Mouse (Mus musculus): Measurements from ENCODE around the gene Defb22. TPM values are rescaled to one million over a fixed set of nuclear protein-coding genes. Genes with fewer than 3 reads are reported as not detected.

The Defb22 gene
- polyA plus RNA-seq (2014; fragmentation: Nextera tagmentation; extraction: Ambion mirVana): not detected in 2 replicates

DNA sequence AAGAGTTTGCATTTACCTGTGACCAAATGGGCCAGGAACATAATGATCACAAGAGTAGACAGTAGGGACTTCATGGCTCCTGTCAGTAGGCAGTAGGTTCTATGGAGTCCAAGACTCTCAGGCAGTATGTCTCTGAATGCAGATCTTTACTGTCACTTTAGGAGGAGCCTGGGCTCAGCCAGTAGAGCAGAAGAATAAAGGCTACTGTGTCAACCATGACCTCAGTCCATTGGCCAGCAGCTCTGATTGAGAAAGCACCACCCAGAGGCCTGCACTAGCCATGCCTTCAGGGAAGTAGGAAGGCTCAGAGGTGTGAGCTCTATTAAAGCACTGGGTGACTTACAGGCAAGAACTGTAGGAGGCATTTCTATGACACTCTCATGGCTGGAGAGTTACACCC, at the start of gene Defb22:
Gene Defb22, minus strand, starts transcription at position 101 of the 400 bp plus-strand sequence.
- Histone ChIP-seq H3K4me1 (replicated peaks; ENCODE audit: control insufficient read depth, insufficient read depth, low read length) (no peaks in the 10 kb centered on the region), H3K27ac (ENCODE audit: low read depth, low read length) (no peak within 1 kb of the TSS), H3K27me3 (ENCODE audit: control insufficient read depth, insufficient read depth, low read length) (no peaks in the 10 kb centered on the region), H3K4me2 (ENCODE audit: low read depth, low read length, severe bottlenecking) (no peak within 1 kb of the TSS), H3K9me3 (ENCODE audit: control insufficient read depth, low read length) (no peaks in the 10 kb centered on the region), H3K9ac (ENCODE audit: low read length) (no peak within 1 kb of the TSS), H3K4me3 (ENCODE audit: low read depth, low read length) (no peak within 1 kb of the TSS), H3K36me3 (ENCODE audit: control insufficient read depth, insufficient read depth, low read length) (no peaks in the 10 kb centered on the region)
- DNase-seq (ENCODE audit: low spot score): no peak
- ATAC-seq (replicated peaks; ENCODE audit: low FRiP score): no peak

DNA sequence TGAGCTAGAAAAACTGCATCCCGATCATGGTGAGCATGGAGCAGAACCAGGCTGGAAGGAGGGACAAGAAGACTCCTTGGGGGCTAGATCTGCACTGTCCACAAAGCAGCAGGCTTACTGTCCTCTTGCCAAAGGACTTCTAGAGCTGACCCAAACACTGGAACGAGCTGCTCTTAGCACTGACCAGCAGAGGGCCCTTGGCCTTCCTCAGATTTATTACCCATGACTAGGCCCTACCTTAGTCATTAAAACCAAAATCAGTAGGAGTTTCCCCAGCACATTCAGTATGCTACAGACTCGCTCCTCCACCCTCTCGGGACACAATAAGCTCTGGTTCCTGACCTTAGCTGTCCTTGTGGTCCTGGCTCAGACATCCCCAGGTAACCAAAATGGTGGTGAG, 28.0 kb upstream of the Defb22 start, which contains the start of gene Defb28:
Gene Defb28, plus strand, starts transcription at position 275 of the 400 bp plus-strand sequence.
- Histone ChIP-seq H3K4me3 (ENCODE audit: low read depth, low read length) (no peak within 1 kb of the TSS), H3K4me1 (replicated peaks; ENCODE audit: control insufficient read depth, insufficient read depth, low read length) (no peaks in the 10 kb centered on the region), H3K27me3 (ENCODE audit: control insufficient read depth, insufficient read depth, low read length) (no peaks in the 10 kb centered on the region), H3K9me3 (ENCODE audit: control insufficient read depth, low read length) (no peaks in the 10 kb centered on the region), H3K36me3 (ENCODE audit: control insufficient read depth, insufficient read depth, low read length) (no peaks in the 10 kb centered on the region), H3K4me2 (ENCODE audit: low read depth, low read length, severe bottlenecking) (no peak within 1 kb of the TSS), H3K27ac (ENCODE audit: low read depth, low read length) (no peak within 1 kb of the TSS), H3K9ac (ENCODE audit: low read length) (no peak within 1 kb of the TSS)
- DNase-seq (ENCODE audit: low spot score) (no peak), ATAC-seq (replicated peaks; ENCODE audit: low FRiP score) (no peak)
- 79% methylated on average over 4 of the region's 4 CpGs for WGBS

DNA sequence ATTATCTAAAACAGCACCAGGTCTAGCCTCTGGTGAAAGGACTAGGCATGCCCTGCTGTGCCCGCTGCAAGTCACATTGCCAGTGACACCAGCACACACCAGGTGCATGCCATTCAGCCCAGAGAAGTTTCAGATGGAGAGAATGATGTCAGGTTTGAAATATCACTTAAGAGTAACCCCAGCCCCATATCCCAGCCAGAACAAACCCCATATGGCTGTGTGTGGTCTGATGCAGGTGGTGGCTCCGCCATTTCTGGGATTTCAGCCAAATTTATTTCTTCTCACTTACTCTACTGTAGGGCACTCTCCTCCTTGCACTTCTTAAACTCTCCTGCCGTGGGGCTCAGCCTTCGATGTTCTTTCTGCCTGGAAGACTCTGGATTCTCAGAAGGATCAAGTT, 26.1 kb upstream of the Defb22 start:
- WGBS: 86% methylated on average over 4 of the region's 4 CpGs
- no peak for DNase-seq (ENCODE audit: low spot score)
- H3K4me3 ChIP-seq (ENCODE audit: low read depth, low read length): no peak overlapping the region
- no peak overlapping the region for H3K4me2 ChIP-seq (ENCODE audit: low read depth, low read length, severe bottlenecking)
- H3K4me1 ChIP-seq (replicated peaks; ENCODE audit: control insufficient read depth, insufficient read depth, low read length): no peaks in the 10 kb centered on the region
- H3K27me3 ChIP-seq (ENCODE audit: control insufficient read depth, insufficient read depth, low read length): no peaks in the 10 kb centered on the region
- ATAC-seq (replicated peaks; ENCODE audit: low FRiP score): no peak
- no peaks in the 10 kb centered on the region for H3K36me3 ChIP-seq (ENCODE audit: control insufficient read depth, insufficient read depth, low read length)
- no peak overlapping the region for H3K27ac ChIP-seq (ENCODE audit: low read depth, low read length)
- H3K9ac ChIP-seq (ENCODE audit: low read length): no peak overlapping the region
- no peaks in the 10 kb centered on the region for H3K9me3 ChIP-seq (ENCODE audit: control insufficient read depth, low read length)

DNA sequence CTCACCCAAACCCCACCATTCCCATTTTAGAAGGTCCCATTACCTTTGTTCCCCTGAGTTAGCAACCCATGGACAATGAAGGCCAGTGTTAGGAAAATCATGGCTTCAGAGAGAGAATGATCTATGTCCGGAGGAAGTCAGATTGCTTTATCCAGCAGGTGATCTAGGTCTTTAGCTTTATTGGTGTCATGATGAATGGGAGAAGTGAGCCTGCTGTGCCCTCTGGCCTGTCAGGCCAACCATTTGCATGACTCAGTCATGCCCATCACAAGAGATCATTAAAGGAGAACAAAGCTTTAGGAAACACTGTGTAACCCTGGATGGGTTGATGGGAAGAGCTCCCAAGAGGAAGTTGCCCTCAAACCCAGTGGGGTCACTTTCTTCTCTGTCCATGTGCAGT, 21.7 kb upstream of the Defb22 start, which contains the start of gene Defb26:
Gene Defb26, minus strand, starts transcription at position 101 of the 400 bp plus-strand sequence.
- no peaks in the 10 kb centered on the region for H3K9me3 ChIP-seq (ENCODE audit: control insufficient read depth, low read length)

DNA sequence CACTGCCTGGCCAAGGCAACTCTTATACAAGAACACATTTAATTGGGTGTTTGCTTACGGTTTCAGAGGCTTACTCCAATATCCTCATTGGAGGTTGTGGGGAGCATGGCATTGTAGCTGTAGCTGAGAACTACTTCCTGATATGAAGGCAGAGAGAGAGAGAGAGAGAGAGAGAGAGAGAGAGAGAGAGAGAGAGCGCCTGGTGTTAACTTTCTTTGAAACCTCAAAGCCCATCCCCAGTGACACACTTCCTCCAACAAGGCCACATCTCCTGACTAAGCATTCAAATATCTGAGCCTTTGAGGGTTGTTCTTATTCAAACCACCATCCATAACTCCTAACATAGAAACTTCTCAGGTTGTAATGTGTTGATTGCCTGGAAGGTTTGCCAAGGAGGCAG, 14.0 kb upstream of the Defb22 start:
- 84% methylated on average over 2 of the region's 2 CpGs for WGBS
- Histone ChIP-seq H3K9me3 (ENCODE audit: control insufficient read depth, low read length) (no peaks in the 10 kb centered on the region), H3K36me3 (ENCODE audit: control insufficient read depth, insufficient read depth, low read length) (no peaks in the 10 kb centered on the region), H3K4me1 (replicated peaks; ENCODE audit: control insufficient read depth, insufficient read depth, low read length) (no peaks in the 10 kb centered on the region), H3K4me3 (ENCODE audit: low read depth, low read length) (no peak overlapping the region), H3K27me3 (ENCODE audit: control insufficient read depth, insufficient read depth, low read length) (no peaks in the 10 kb centered on the region), H3K4me2 (ENCODE audit: low read depth, low read length, severe bottlenecking) (no peak overlapping the region), H3K27ac (ENCODE audit: low read depth, low read length) (no peak overlapping the region), H3K9ac (ENCODE audit: low read length) (no peak overlapping the region)
- ATAC-seq (replicated peaks; ENCODE audit: low FRiP score) (no peak), DNase-seq (ENCODE audit: low spot score) (no peak)

More for the DNA sequence above, 21.7 kb upstream of the Defb22 start, which contains the start of gene Defb26:
- WGBS: 83% methylated on average over 1 of the region's 1 CpGs
- no peak for ATAC-seq (replicated peaks; ENCODE audit: low FRiP score)
- Histone ChIP-seq H3K27ac (ENCODE audit: low read depth, low read length) (no peak within 1 kb of the TSS), H3K4me1 (replicated peaks; ENCODE audit: control insufficient read depth, insufficient read depth, low read length) (no peaks in the 10 kb centered on the region), H3K4me2 (ENCODE audit: low read depth, low read length, severe bottlenecking) (no peak within 1 kb of the TSS), H3K4me3 (ENCODE audit: low read depth, low read length) (no peak within 1 kb of the TSS), H3K9ac (ENCODE audit: low read length) (no peak within 1 kb of the TSS), H3K36me3 (ENCODE audit: control insufficient read depth, insufficient read depth, low read length) (no peaks in the 10 kb centered on the region), H3K27me3 (ENCODE audit: control insufficient read depth, insufficient read depth, low read length) (no peaks in the 10 kb centered on the region)
- no peak for DNase-seq (ENCODE audit: low spot score)

DNA sequence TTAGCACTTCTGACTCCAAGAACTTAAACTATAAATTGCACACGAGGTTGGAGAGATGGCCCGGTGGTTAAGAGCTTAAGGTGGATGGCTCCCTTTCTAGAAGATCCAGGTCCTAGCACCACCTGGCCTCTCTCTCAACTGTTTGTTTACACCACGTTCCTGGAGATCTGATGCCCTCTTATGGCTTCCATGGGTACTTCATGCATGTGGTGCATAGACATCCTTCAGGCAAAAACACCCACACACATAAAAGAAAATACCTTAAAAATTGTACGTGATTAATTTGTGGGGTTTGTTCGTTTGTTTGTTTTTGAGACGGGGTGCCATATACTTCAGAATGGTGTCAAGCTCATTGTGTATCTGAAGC, 10.9 kb upstream of the Defb22 start:
- Histone ChIP-seq H3K4me1 (replicated peaks; ENCODE audit: control insufficient read depth, insufficient read depth, low read length) (no peaks in the 10 kb centered on the region), H3K27ac (ENCODE audit: low read depth, low read length) (no peak overlapping the region), H3K9me3 (ENCODE audit: control insufficient read depth, low read length) (no peaks in the 10 kb centered on the region), H3K27me3 (ENCODE audit: control insufficient read depth, insufficient read depth, low read length) (no peaks in the 10 kb centered on the region), H3K4me2 (ENCODE audit: low read depth, low read length, severe bottlenecking) (no peak overlapping the region), H3K9ac (ENCODE audit: low read length) (no peak overlapping the region), H3K36me3 (ENCODE audit: control insufficient read depth, insufficient read depth, low read length) (no peaks in the 10 kb centered on the region), H3K4me3 (ENCODE audit: low read depth, low read length) (no peak overlapping the region)
- 80% methylated on average over 6 of the region's 6 CpGs for WGBS
- ATAC-seq (replicated peaks; ENCODE audit: low FRiP score) (no peak), DNase-seq (ENCODE audit: low spot score) (no peak)

DNA sequence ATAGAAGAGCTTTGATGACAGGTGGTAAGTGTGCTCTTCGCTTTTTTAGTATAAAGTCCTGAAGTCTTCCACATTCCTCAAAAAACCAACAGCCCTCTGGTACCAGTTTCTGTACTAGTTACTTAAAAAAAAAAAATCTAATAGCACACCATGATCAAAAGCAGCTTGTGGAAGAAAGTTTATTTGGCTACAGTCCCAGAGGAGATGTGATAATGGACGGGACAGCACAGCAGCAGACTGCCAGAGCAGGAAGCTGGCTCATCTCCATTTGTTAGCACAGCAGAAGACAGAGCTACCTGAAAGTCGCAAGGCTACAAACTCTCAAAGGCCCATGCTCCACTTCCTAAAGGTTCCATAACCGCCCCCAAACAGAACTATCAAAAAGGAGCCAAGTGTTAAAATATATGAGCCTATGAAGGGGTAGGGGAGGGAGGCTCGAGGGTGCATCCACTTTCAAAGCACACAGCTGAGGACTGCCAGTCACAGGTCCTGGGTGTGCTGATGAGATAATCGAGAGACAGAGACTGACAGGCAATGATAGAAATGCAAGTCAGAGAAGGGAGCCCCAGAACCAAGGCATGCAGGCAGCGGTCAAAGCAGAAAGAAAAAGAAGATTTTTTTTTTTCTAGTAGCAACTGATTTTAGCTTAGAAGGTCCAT, 10.4 kb upstream of the Defb22 start:
- Histone ChIP-seq H3K27me3 (ENCODE audit: control insufficient read depth, insufficient read depth, low read length) (no peaks in the 10 kb centered on the region), H3K9me3 (ENCODE audit: control insufficient read depth, low read length) (no peaks in the 10 kb centered on the region), H3K4me2 (ENCODE audit: low read depth, low read length, severe bottlenecking) (no peak overlapping the region), H3K36me3 (ENCODE audit: control insufficient read depth, insufficient read depth, low read length) (no peaks in the 10 kb centered on the region), H3K4me1 (replicated peaks; ENCODE audit: control insufficient read depth, insufficient read depth, low read length) (no peaks in the 10 kb centered on the region), H3K4me3 (ENCODE audit: low read depth, low read length) (no peak overlapping the region), H3K9ac (ENCODE audit: low read length) (no peak overlapping the region), H3K27ac (ENCODE audit: low read depth, low read length) (no peak overlapping the region)
- 83% methylated on average over 7 of the region's 7 CpGs for WGBS
- ATAC-seq (replicated peaks; ENCODE audit: low FRiP score) (no peak), DNase-seq (ENCODE audit: low spot score) (no peak)

DNA sequence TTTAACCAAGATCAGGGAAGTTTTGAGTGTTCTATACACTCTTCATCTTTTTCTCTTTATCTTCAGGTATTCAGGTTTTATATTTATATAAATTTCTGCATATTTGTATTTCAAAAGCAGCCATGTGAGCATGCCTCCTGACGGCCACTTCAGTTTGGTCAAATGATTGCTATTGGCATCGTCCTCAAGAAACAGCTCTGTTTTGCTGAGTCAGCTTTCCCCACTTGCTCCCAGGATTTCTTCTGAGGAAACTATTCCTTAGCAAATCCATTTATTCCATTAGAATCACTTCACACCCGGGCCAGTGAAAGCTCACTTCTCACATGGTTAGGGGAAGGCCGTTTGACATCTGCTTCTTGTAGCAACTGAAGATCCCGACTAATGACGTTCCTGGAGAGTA, 8.1 kb upstream of the Defb22 start:
- H3K27ac ChIP-seq (ENCODE audit: low read depth, low read length): no peak overlapping the region
- no peak overlapping the region for H3K9ac ChIP-seq (ENCODE audit: low read length)
- no peaks in the 10 kb centered on the region for H3K27me3 ChIP-seq (ENCODE audit: control insufficient read depth, insufficient read depth, low read length)
- H3K9me3 ChIP-seq (ENCODE audit: control insufficient read depth, low read length): no peaks in the 10 kb centered on the region
- no peaks in the 10 kb centered on the region for H3K4me1 ChIP-seq (replicated peaks; ENCODE audit: control insufficient read depth, insufficient read depth, low read length)
- H3K4me3 ChIP-seq (ENCODE audit: low read depth, low read length): no peak overlapping the region
- no peak for DNase-seq (ENCODE audit: low spot score)
- no peaks in the 10 kb centered on the region for H3K36me3 ChIP-seq (ENCODE audit: control insufficient read depth, insufficient read depth, low read length)
- no peak for ATAC-seq (replicated peaks; ENCODE audit: low FRiP score)
- no peak overlapping the region for H3K4me2 ChIP-seq (ENCODE audit: low read depth, low read length, severe bottlenecking)
- 85% methylated on average over 6 of the region's 6 CpGs for WGBS

DNA sequence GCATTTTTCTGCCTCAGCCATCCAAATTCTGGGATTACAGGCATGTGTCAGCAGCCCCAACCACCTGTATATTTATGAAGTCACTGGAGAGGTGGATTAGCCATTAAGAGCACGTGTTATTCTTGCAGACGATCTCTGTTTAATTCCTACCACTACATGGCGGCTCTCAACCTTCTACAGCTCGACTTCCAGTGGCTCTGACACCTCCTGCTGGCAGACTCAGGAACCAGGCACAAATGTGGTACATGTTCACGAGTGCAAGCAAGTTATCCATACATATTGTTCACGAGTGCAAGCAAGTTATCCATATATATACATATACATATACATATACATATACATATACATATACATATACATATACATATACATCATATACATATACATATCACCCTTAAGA, 3.2 kb upstream of the Defb22 start:
- no peaks in the 10 kb centered on the region for H3K27me3 ChIP-seq (ENCODE audit: control insufficient read depth, insufficient read depth, low read length)
- no peak overlapping the region for H3K9ac ChIP-seq (ENCODE audit: low read length)
- H3K9me3 ChIP-seq (ENCODE audit: control insufficient read depth, low read length): no peaks in the 10 kb centered on the region
- H3K4me3 ChIP-seq (ENCODE audit: low read depth, low read length): no peak overlapping the region
- no peak overlapping the region for H3K4me2 ChIP-seq (ENCODE audit: low read depth, low read length, severe bottlenecking)
- no peak overlapping the region for H3K27ac ChIP-seq (ENCODE audit: low read depth, low read length)
- no peaks in the 10 kb centered on the region for H3K36me3 ChIP-seq (ENCODE audit: control insufficient read depth, insufficient read depth, low read length)
- 78% methylated on average over 6 of the region's 6 CpGs for WGBS
- no peaks in the 10 kb centered on the region for H3K4me1 ChIP-seq (replicated peaks; ENCODE audit: control insufficient read depth, insufficient read depth, low read length)
- DNase-seq (ENCODE audit: low spot score) (no peak), ATAC-seq (replicated peaks; ENCODE audit: low FRiP score) (no peak)

Data from forebrain, embryonic 11.5 days (tissue).